Mouse (Mus musculus) stomach, embryonic 14.5 days (tissue): ENCODE results near the gene Krt35. TPM values are rescaled to one million over a fixed set of nuclear protein-coding genes. Genes with fewer than 3 reads are reported as not detected.

Source experiments
- ATAC-seq: fragments of 200-750 bp; cut with Nextera tagmentation; 2 replicates; pipeline ENCODE4 v1.8.0; 2017; ENCODE audit warnings: low read depth, moderate TSS enrichment; ENCODE audit not compliant: insufficient number of reproducible peaks, insufficient read depth, low FRiP score
- H3K27ac ChIP-seq: fragments of 300-500 bp; sonication (generic); 2 replicates; pipeline ENCODE4 v1.5.1; 2014; ENCODE audit warnings: mild to moderate bottlenecking, low read length, moderate library complexity, mixed read lengths
- H3K27me3 ChIP-seq: fragments of 300-500 bp; sonication (generic); 2 replicates; pipeline ENCODE4 v1.6.1; 2014; ENCODE audit warnings: low read length, control low read depth, mixed read lengths; ENCODE audit not compliant: control insufficient read depth, insufficient read depth
- H3K36me3 ChIP-seq: fragments of 300-500 bp; sonication (generic); 2 replicates; pipeline ENCODE4 v1.6.1; 2014; ENCODE audit warnings: mild to moderate bottlenecking, control low read depth, low read length, moderate library complexity, mixed read lengths; ENCODE audit not compliant: control insufficient read depth, insufficient read depth
- H3K4me1 ChIP-seq: fragments of 300-500 bp; sonication (generic); 2 replicates; pipeline ENCODE4 v1.6.1; 2014; ENCODE audit warnings: low read length, control low read depth, mixed read lengths; ENCODE audit not compliant: control insufficient read depth, insufficient read depth
- H3K4me2 ChIP-seq: fragments of 300-500 bp; sonication (generic); replicated peaks from 2 replicates; pipeline ENCODE4 v1.6.1; 2014; ENCODE audit warnings: low read depth, low read length, control low read depth
- H3K4me3 ChIP-seq: fragments of 300-500 bp; sonication (generic); 2 replicates; pipeline ENCODE4 v1.5.1; 2014; ENCODE audit warnings: low read depth, low read length, control low read depth
- H3K9ac ChIP-seq: fragments of 300-500 bp; sonication (generic); replicated peaks from 2 replicates; pipeline ENCODE4 v1.6.1; 2014; ENCODE audit warnings: low read depth, mild to moderate bottlenecking, control low read depth, low read length, moderate library complexity, mixed read lengths
- H3K9me3 ChIP-seq: fragments of 300-500 bp; sonication (generic); 2 replicates; pipeline ENCODE4 v1.6.1; 2016; ENCODE audit warnings: low read depth, low read length, control low read depth; ENCODE audit not compliant: control insufficient read depth
- WGBS: fragments of 180-500 bp; shearing (Covaris S2); extraction: QIAGEN DNeasy Blood & Tissue Kit; methylation state at CpG from one replicate; pipeline ENCODE4 v1.1.7; 2014; 5-methylcytosine and 5-hydroxymethylcytosine counted together
- polyA plus RNA-seq: library from polyadenylated mRNA; unstranded; fragments of >200 nt; fragmentation: Nextera tagmentation; extraction: Ambion mirVana; gene quantifications from 2 replicates; pipeline ENCODE4 v1.2.1, GENCODE M21; 2014

The Krt35 gene
- not detected in 2 replicates for polyA plus RNA-seq

DNA sequence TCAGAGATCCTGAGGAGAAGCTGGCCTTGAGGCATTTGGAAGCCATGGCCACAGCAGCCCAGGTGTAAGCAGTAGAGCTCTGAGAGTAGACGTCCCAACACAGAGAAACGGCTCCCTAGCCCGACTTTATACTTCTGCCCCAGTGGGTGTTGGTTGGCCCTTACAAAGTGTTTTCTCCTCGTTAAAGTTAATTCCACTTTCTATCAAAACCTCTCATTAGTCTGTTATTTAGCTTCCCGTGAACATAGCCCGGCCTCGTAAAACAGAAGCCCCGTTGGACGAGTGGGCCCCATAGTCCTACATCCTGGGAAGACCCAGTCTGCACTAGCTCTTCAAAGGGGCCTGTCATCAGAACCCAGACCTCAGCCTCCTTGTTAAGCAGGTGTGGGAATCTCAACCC is at the start of gene Krt35:
TSS of gene Krt35 (minus strand) at position 101 of the 400 bp plus-strand sequence.
- no peak within 1 kb of the TSS for H3K4me2 ChIP-seq
- H3K9ac ChIP-seq = no peak within 1 kb of the TSS
- no peaks in the 10 kb centered on the region for H3K4me1 ChIP-seq
- ATAC-seq = no peak
- no peaks in the 10 kb centered on the region for H3K9me3 ChIP-seq
- no peaks in the 10 kb centered on the region for H3K27me3 ChIP-seq
- H3K4me3 ChIP-seq = no peak within 1 kb of the TSS
- no peak within 1 kb of the TSS for H3K27ac ChIP-seq
- 89% methylated on average over 9 of the region's 9 CpGs for WGBS
- H3K36me3 ChIP-seq = no peaks in the 10 kb centered on the region

DNA sequence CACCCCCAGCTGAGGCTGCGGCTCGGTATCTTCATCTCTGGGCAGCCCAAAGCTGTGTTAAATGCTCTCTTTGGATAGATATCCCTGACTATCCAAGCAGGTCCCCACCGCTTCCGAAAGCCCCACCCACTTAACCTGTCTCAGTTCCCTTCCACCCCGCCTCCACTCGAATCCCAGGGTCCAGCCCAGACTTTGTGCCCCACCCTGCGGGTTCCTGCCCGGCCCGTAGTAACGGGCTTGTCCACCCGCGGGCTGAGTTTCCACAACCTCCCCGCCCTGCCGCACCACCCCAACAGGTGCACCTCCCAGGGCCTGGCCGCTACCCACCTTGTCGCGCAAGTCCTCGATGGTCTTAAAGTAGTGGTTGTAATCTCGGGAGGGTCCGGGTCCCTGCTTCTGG is 49.1 kb upstream of the Krt35 start:
- 3% methylated on average over 20 of the region's 20 CpGs for WGBS
- Histone ChIP-seq H3K4me3 (peak overlapping the region; percentile 34), H3K4me2 (peak overlapping the region; percentile 23), H3K9ac (peak overlapping the region; percentile 37), H3K27me3 (0 out of 2 replicates have a peak, but pooled peaks cover 7% of the 10 kb centered on the region), H3K27ac (peak overlapping the region; percentile 83), H3K9me3 (no peaks in the 10 kb centered on the region), H3K36me3 (peaks cover 3% of the 10 kb centered on the region; the same call in 1 of the 2 replicates), H3K4me1 (0 out of 2 replicates have a peak, but pooled peaks cover 2% of the 10 kb centered on the region)
- ATAC-seq = peak; percentile 31; the same call in 1 of the 2 replicates

DNA sequence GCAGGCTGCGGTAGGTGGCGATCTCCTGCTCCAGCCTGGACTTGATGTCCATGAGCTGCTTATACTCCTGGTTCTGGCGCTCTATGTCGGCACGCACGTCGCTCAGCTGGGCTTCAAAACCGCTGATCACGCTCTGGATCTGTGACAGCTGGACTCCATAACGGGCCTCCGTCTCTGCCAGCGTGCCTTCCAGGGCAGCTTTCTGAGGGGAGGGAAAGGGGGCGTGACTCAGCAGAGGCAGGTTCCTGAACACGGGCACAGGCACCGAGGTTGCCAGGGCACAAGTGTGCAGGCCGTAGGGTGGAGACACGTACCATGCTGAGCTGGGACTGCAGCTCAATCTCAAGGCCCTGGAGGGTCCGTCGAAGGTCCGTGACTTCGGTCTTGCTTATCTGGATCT is 44.9 kb upstream of the Krt35 start:
- no peak for ATAC-seq
- Histone ChIP-seq H3K27ac (peak overlapping the region; percentile 10; the same call in 1 of the 2 replicates), H3K4me2 (no peak overlapping the region), H3K9me3 (no peaks in the 10 kb centered on the region), H3K9ac (no peak overlapping the region), H3K4me1 (peaks cover 13% of the 10 kb centered on the region; the same call in 1 of the 2 replicates), H3K4me3 (no peak overlapping the region), H3K27me3 (0 out of 2 replicates have a peak, but pooled peaks cover 7% of the 10 kb centered on the region), H3K36me3 (peaks cover 3% of the 10 kb centered on the region; the same call in 1 of the 2 replicates)
- WGBS = 69% methylated on average over 21 of the region's 21 CpGs

DNA sequence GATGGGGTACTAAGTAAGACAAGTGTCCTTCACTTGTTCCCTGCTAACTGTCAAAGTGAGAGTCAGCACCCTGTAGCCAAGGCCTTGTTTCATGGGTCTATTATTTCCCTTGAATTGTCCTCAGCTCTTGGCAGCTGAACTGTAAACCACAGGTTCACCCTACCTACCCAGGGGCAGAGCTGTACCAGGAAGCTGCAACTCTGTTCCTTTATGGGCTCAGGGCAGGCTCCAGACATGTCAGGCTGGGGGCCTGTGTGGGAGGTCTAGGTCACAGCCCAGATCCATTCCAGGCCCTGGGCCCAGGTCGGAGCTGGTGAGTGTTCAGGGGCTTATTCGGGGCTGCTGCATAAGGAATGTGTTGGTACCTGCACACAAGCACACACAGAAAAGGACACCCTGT is 43.4 kb upstream of the Krt35 start:
- Histone ChIP-seq H3K4me1 (peaks cover 13% of the 10 kb centered on the region; the same call in 1 of the 2 replicates), H3K36me3 (peaks cover 3% of the 10 kb centered on the region; the same call in 1 of the 2 replicates), H3K9me3 (no peaks in the 10 kb centered on the region), H3K27ac (peak overlapping the region; percentile 71), H3K27me3 (no peaks in the 10 kb centered on the region), H3K4me3 (no peak overlapping the region), H3K4me2 (no peak overlapping the region), H3K9ac (no peak overlapping the region)
- no peak for ATAC-seq
- 50% methylated on average over 2 of the region's 2 CpGs for WGBS

DNA sequence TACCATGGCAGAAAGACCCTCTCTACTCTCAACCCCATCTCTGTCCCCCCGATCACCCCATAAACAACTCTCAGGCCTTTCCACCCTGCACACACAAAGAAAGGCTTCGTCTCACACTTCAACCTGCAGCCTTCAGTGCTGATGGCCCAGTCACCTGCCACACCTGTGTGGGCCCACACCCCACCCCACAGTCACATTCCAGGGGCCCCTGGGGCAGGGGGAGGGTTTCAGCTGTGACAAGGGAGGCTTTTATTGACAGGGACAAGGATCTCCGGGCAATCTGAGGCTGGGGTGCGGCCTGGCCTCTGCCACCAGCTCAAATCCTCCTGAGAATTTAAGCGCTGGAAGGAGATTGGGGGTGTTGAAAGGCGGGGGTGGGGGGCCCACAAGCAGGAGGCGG is 42.8 kb upstream of the Krt35 start:
- Histone ChIP-seq H3K36me3 (peaks cover 3% of the 10 kb centered on the region; the same call in 1 of the 2 replicates), H3K27ac (peak overlapping the region; percentile 71), H3K27me3 (no peaks in the 10 kb centered on the region), H3K4me2 (no peak overlapping the region), H3K4me1 (peaks cover 13% of the 10 kb centered on the region; the same call in 1 of the 2 replicates), H3K9me3 (no peaks in the 10 kb centered on the region), H3K9ac (no peak overlapping the region), H3K4me3 (no peak overlapping the region)
- 49% methylated on average over 7 of the region's 7 CpGs for WGBS
- ATAC-seq = peak; percentile 81

DNA sequence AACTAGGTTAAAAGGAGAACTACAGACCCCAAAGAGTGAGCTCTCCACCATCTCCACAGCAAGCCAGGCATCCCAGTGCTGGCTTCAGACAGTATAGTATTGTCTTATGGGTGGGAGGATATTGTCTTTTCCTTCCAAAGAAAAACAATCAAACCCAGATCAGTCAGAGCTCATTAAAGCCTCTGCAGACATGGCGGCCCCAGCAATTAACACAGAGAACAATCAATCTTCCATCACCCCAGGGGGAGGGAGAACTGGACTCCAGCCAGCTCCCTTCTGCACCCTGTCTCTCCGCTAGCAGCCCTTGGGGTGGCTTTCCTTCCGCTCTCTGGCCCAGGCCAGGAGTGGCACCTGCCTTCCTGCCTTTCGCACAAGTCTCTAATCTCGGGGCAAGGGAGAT is 41.7 kb upstream of the Krt35 start:
- Histone ChIP-seq H3K36me3 (peaks cover 3% of the 10 kb centered on the region; the same call in 1 of the 2 replicates), H3K27me3 (no peaks in the 10 kb centered on the region), H3K4me3 (no peak overlapping the region), H3K4me2 (no peak overlapping the region), H3K9me3 (no peaks in the 10 kb centered on the region), H3K4me1 (peaks cover 13% of the 10 kb centered on the region; the same call in 1 of the 2 replicates), H3K9ac (no peak overlapping the region), H3K27ac (peak overlapping the region; percentile 18; the same call in 1 of the 2 replicates)
- no peak for ATAC-seq
- WGBS = 26% methylated on average over 5 of the region's 5 CpGs

DNA sequence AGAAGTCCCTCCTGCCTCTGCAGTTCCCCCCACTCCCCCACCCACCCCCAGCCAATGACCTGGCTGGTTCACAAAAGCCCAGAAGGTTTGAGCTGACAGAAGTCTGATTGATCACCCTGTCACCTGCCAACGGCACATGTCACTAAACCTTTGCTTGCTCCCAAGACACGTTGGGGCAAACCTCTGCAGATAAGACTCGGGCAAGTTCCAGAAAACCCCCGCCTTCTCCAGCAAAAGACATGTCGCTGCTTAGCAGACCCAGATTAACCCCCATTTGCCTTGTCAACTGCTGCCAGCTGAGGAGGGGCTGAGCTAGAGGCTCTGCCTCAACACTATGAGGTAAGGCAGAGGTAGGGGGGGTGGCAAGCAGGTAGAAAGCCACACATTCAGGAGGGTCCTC is 40.5 kb upstream of the Krt35 start:
- no peaks in the 10 kb centered on the region for H3K27me3 ChIP-seq
- H3K9ac ChIP-seq = no peak overlapping the region
- peak overlapping the region; percentile 72; the same call in 1 of the 2 replicates for H3K27ac ChIP-seq
- no peak overlapping the region for H3K4me2 ChIP-seq
- no peaks in the 10 kb centered on the region; the same call in 1 of the 2 replicates for H3K36me3 ChIP-seq
- H3K4me1 ChIP-seq = peaks cover 13% of the 10 kb centered on the region; the same call in 1 of the 2 replicates
- WGBS = 16% methylated on average over 5 of the region's 5 CpGs
- ATAC-seq = no peak
- no peaks in the 10 kb centered on the region for H3K9me3 ChIP-seq
- H3K4me3 ChIP-seq = no peak overlapping the region

DNA sequence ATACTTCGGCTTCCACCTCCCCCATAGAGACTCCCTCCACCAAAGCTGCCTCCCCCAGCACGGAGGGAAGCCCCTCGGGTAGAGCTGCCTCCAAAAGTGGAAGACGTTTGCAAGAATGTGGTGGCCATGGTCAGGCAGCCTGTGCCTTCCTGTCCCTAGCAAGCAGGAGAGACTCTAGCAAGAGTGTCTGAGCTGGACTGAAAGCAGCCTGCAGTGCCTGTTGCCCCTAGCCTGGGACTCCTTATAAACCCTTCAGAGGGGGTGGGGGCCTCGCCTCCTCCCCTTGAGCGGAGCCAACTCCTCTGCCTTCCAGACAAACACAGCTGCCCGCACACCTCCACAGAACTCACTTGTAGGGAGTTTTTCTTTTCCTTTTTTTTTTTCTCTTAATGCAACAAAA is 39.7 kb upstream of the Krt35 start, which contains the start of gene Krt15:
TSS of gene Krt15 (minus strand) at position 198 of the 400 bp plus-strand sequence.
- Histone ChIP-seq H3K9ac (0 out of 2 replicates have a peak within 1 kb of the TSS, but pooled peaks have one; percentile 14), H3K36me3 (no peaks in the 10 kb centered on the region), H3K4me1 (peaks cover 13% of the 10 kb centered on the region; the same call in 1 of the 2 replicates), H3K4me2 (0 out of 2 replicates have a peak within 1 kb of the TSS, but pooled peaks have one; percentile 4), H3K27me3 (no peaks in the 10 kb centered on the region), H3K4me3 (peak within 1 kb of the TSS; percentile 18), H3K9me3 (no peaks in the 10 kb centered on the region), H3K27ac (peak within 1 kb of the TSS; percentile 72; the same call in 1 of the 2 replicates)
- no peak for ATAC-seq
- 50% methylated on average over 7 of the region's 7 CpGs for WGBS
